Mouse (Mus musculus): Measurements from ENCODE around the gene Atg5.

The Atg5 gene

GRCm38 (mm10) chr10:44385227-44385626, 117.1 kb downstream of the Atg5 start:
- no peak for DNase-seq (ENCODE audit: low read depth, low spot score)

DNA sequence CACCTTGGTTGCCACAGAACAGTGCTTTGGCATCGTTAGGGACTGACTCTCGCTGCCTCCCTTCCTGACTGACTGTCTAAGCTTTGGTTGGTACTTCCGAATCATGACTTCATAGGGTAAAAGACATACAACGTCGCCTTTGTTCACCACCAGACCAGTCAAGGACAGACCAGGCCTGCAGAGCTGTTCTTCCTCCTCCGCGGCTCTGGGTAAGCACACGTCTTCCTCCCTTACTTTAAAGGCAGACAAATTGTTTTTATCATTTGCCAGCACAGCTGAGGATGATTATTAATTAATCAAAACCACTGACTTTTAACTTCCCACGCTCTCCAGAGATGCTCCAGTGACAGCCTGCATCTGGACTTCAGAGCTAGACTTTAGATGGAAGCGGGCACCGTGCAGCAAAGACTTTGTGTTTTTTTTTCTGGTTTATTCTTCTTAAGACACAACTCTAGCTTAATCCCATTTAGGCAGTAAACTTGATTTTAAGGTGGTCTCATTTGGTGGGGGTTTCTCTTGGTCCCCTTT, 120.6 kb downstream of the Atg5 start:
- no peak for DNase-seq (ENCODE audit: low read depth, low spot score)

DNA sequence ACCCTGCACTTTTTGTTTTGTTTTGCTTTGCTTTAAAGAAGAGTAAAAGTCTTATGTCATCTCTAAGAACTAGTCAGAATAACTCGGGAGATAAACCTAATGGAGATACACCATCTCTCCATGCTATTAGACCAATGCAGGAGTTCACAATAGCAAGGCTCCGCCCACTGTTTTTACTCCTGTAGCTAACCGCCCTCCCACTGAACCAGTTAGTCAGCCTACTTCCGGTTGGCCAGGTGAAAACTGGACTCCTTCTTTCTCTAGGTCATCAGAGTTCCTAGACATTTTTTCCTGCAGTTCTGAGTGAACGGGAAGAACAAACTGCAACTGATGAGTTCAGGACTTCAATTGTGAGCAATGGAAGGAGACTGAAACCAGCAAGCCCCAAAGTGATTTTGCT, 122.1 kb downstream of the Atg5 start:
- no peak for DNase-seq (ENCODE audit: low read depth, low spot score)

- no peak for DNase-seq (ENCODE audit: low read depth, low spot score)
Measured at GRCm38 (mm10) chr10:44391509-44392290, 123.5 kb downstream of the Atg5 start.

GRCm38 (mm10) chr10:44392855-44393254, 124.7 kb downstream of the Atg5 start:
- no peak for DNase-seq (ENCODE audit: low read depth, low spot score)

GRCm38 (mm10) chr10:44400119-44400518, 132.0 kb downstream of the Atg5 start:
- DNase-seq (ENCODE audit: low read depth, low spot score): no peak

DNA sequence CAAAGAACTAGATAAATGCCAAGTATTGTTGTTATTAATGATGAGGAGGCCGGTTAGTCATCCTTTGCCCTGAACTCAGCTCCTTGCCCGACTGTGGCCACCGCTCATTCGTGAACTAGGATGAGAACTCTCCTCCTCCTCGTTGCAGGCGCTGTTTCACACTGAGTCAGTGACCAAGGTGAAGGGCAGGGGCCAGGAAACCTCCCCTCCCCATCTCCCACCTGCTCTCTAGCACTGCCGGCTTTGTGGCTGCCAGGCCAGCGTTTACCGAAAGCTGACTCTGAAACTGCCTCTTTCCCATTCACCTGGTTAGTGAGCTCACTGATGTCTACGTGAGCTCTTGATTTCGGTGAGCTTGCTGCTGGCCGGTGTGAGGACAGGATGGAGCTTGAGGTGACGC, 132.4 kb downstream of the Atg5 start:
- no peak for DNase-seq (ENCODE audit: low read depth, low spot score)

GRCm38 (mm10) chr10:44401600-44401999, 133.4 kb downstream of the Atg5 start:
- DNase-seq (ENCODE audit: low read depth, low spot score): no peak

GRCm38 (mm10) chr10:44403415-44403814, 135.3 kb downstream of the Atg5 start:
- no peak for DNase-seq (ENCODE audit: low read depth, low spot score)

DNA sequence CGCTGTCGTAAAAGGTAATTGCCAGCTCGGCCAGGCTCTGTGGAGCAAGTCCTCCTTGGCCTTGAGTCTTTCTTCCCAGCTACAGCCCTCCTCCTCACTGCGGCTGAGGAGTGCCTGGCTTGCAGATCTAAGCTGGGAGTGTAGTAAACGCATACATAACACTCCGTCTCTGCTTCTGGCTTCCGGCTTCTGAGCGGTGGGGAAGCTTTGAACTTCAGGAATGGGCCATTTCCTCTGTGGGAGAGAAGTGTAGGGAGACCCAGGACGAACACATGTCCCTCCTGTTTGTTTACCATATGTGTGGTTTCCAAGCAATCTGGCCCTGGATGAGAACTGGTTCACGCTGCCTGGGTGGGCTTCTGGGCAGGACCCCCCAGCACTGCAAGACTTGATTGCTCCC, 140.9 kb downstream of the Atg5 start:
- no peak for DNase-seq (ENCODE audit: low read depth, low spot score)

DNA sequence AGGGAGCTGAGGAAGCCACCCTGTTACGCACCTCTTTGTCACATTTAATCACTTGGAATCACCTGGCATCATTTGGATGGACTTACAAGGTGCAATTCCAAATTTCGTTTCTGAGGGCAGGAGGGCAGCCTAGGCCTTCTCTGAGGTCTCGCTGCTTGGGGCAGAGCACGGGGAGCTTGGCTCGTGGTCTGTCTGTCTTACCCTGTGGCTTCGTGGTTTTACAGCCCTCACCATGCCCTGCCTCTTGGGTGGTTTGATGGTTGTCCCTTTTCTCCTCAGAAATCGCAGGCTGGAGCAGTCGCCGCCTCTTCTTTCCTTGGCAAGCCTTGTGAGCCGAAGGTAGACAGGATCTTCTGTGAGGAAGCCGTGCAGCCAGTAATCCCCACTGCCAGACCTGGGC, 141.8 kb downstream of the Atg5 start:
- DNase-seq (ENCODE audit: low read depth, low spot score): no peak

Data from retina, postnatal 7 days (tissue).